Mouse (Mus musculus) embryonic fibroblast, embryonic 13.5 days (primary cell): Measurements from ENCODE around the gene Olfr237-ps1.

Experiments
- CTCF ChIP-seq: IDR thresholded peaks from 2 replicates; pipeline ENCODE4 v1.5.1; 2011; ENCODE audit warnings: mild to moderate bottlenecking, control low read depth, low read length, moderate library complexity, borderline replicate concordance; ENCODE audit not compliant: insufficient read depth
- POLR2A ChIP-seq: IDR thresholded peaks from 2 replicates; pipeline ENCODE4 v1.6.1; 2011; ENCODE audit warnings: low read depth, mild to moderate bottlenecking, control low read depth, low read length, moderate library complexity

GRCm38 (mm10) chr6:43196781-43197180 is 50.4 kb downstream of the Olfr237-ps1 start, which contains the start of gene Olfr435:
- TF ChIP-seq CTCF (no peak), POLR2A (no peak)
